Mouse (Mus musculus): ENCODE results near the gene Kctd19.
A peak's percentile ranks its signal among the peaks of the same experiment; 100 is the strongest.

Kctd19 gene

GRCm38 (mm10) chr8:105422006-105422405 lies 8.7 kb upstream of the Kctd19 start:
- no peak for DNase-seq (ENCODE audit: low read depth, low spot score)

- DNase-seq (ENCODE audit: low read depth, low spot score): no peak
Measured at GRCm38 (mm10) chr8:105419800-105420199, 6.5 kb upstream of the Kctd19 start.

- no peak for DNase-seq (ENCODE audit: low read depth, low spot score)
Measured at GRCm38 (mm10) chr8:105418992-105419391, 5.7 kb upstream of the Kctd19 start.

GRCm38 (mm10) chr8:105409947-105410346 lies 3.4 kb downstream of the Kctd19 start:
- no peak for DNase-seq (ENCODE audit: low read depth, low spot score)

GRCm38 (mm10) chr8:105408331-105408730 lies 5.0 kb downstream of the Kctd19 start:
- no peak for DNase-seq (ENCODE audit: low read depth, low spot score)

- no peak for DNase-seq (ENCODE audit: low read depth, low spot score)
Measured at GRCm38 (mm10) chr8:105406416-105406815, 6.9 kb downstream of the Kctd19 start.

GRCm38 (mm10) chr8:105404496-105404895 lies 8.8 kb downstream of the Kctd19 start:
- DNase-seq (ENCODE audit: low read depth, low spot score): no peak

- no peak for DNase-seq (ENCODE audit: low read depth, low spot score)
Measured at GRCm38 (mm10) chr8:105403467-105403866, 9.8 kb downstream of the Kctd19 start.

GRCm38 (mm10) chr8:105400016-105400415 lies 13.3 kb downstream of the Kctd19 start:
- no peak for DNase-seq (ENCODE audit: low read depth, low spot score)

GRCm38 (mm10) chr8:105397747-105398146 lies 15.6 kb downstream of the Kctd19 start:
- peak; percentile 23 for DNase-seq (ENCODE audit: low read depth, low spot score)

GRCm38 (mm10) chr8:105393915-105394314 lies 19.4 kb downstream of the Kctd19 start:
- DNase-seq (ENCODE audit: low read depth, low spot score): no peak

GRCm38 (mm10) chr8:105393089-105393787 lies 20.1 kb downstream of the Kctd19 start:
- no peak for DNase-seq (ENCODE audit: low read depth, low spot score)

GRCm38 (mm10) chr8:105389096-105389495 lies 24.2 kb downstream of the Kctd19 start:
- no peak for DNase-seq (ENCODE audit: low read depth, low spot score)

GRCm38 (mm10) chr8:105387151-105387550 lies 26.2 kb downstream of the Kctd19 start:
- DNase-seq (ENCODE audit: low read depth, low spot score): no peak

- DNase-seq (ENCODE audit: low read depth, low spot score): no peak
Measured at GRCm38 (mm10) chr8:105384070-105384469, 29.2 kb downstream of the Kctd19 start.

- DNase-seq (ENCODE audit: low read depth, low spot score): no peak
Measured at GRCm38 (mm10) chr8:105380308-105380707, 33.0 kb downstream of the Kctd19 start.

GRCm38 (mm10) chr8:105378673-105379072 lies 34.6 kb downstream of the Kctd19 start:
- no peak for DNase-seq (ENCODE audit: low read depth, low spot score)

- DNase-seq (ENCODE audit: low read depth, low spot score): peak; percentile 9
Measured at GRCm38 (mm10) chr8:105374513-105374966, 38.8 kb downstream of the Kctd19 start.

- no peak for DNase-seq (ENCODE audit: low read depth, low spot score)
Measured at GRCm38 (mm10) chr8:105373032-105373431, 40.3 kb downstream of the Kctd19 start, which contains the start of gene Plekhg4. Gene Plekhg4, plus strand, starts transcription at chr8:105373274.

GRCm38 (mm10) chr8:105372473-105372872 lies 40.8 kb downstream of the Kctd19 start:
- no peak for DNase-seq (ENCODE audit: low read depth, low spot score)

- peak; percentile 24 for DNase-seq (ENCODE audit: low read depth, low spot score)
Measured at GRCm38 (mm10) chr8:105367107-105367506, 46.2 kb downstream of the Kctd19 start.

GRCm38 (mm10) chr8:105361751-105362702 lies 51.3 kb downstream of the Kctd19 start:
- DNase-seq (ENCODE audit: low read depth, low spot score): no peak
